Mouse (Mus musculus) stomach, embryonic 14.5 days (tissue): ENCODE measurements around the gene Dcaf8. TPM values are rescaled to one million over a fixed set of nuclear protein-coding genes. Genes with fewer than 3 reads are reported as not detected.

ENCODE experiments used
- ATAC-seq: fragments of 200-750 bp; cut with Nextera tagmentation; 2 replicates; pipeline ENCODE4 v1.8.0; 2017; ENCODE audit warnings: low read depth, moderate TSS enrichment; ENCODE audit not compliant: insufficient number of reproducible peaks, insufficient read depth, low FRiP score
- H3K27ac ChIP-seq: fragments of 300-500 bp; sonication (generic); 2 replicates; pipeline ENCODE4 v1.5.1; 2014; ENCODE audit warnings: mild to moderate bottlenecking, low read length, moderate library complexity, mixed read lengths
- H3K27me3 ChIP-seq: fragments of 300-500 bp; sonication (generic); 2 replicates; pipeline ENCODE4 v1.6.1; 2014; ENCODE audit warnings: low read length, control low read depth, mixed read lengths; ENCODE audit not compliant: control insufficient read depth, insufficient read depth
- H3K36me3 ChIP-seq: fragments of 300-500 bp; sonication (generic); 2 replicates; pipeline ENCODE4 v1.6.1; 2014; ENCODE audit warnings: mild to moderate bottlenecking, control low read depth, low read length, moderate library complexity, mixed read lengths; ENCODE audit not compliant: control insufficient read depth, insufficient read depth
- H3K4me1 ChIP-seq: fragments of 300-500 bp; sonication (generic); 2 replicates; pipeline ENCODE4 v1.6.1; 2014; ENCODE audit warnings: low read length, control low read depth, mixed read lengths; ENCODE audit not compliant: control insufficient read depth, insufficient read depth
- H3K4me2 ChIP-seq: fragments of 300-500 bp; sonication (generic); replicated peaks from 2 replicates; pipeline ENCODE4 v1.6.1; 2014; ENCODE audit warnings: low read depth, low read length, control low read depth
- H3K4me3 ChIP-seq: fragments of 300-500 bp; sonication (generic); 2 replicates; pipeline ENCODE4 v1.5.1; 2014; ENCODE audit warnings: low read depth, low read length, control low read depth
- H3K9ac ChIP-seq: fragments of 300-500 bp; sonication (generic); replicated peaks from 2 replicates; pipeline ENCODE4 v1.6.1; 2014; ENCODE audit warnings: low read depth, mild to moderate bottlenecking, control low read depth, low read length, moderate library complexity, mixed read lengths
- H3K9me3 ChIP-seq: fragments of 300-500 bp; sonication (generic); 2 replicates; pipeline ENCODE4 v1.6.1; 2016; ENCODE audit warnings: low read depth, low read length, control low read depth; ENCODE audit not compliant: control insufficient read depth
- WGBS: fragments of 180-500 bp; shearing (Covaris S2); extraction: QIAGEN DNeasy Blood & Tissue Kit; methylation state at CpG from one replicate; pipeline ENCODE4 v1.1.7; 2014; 5-methylcytosine and 5-hydroxymethylcytosine counted together
- polyA plus RNA-seq: library from polyadenylated mRNA; unstranded; fragments of >200 nt; fragmentation: Nextera tagmentation; extraction: Ambion mirVana; gene quantifications from 2 replicates; pipeline ENCODE4 v1.2.1, GENCODE M21; 2014

Dcaf8 gene
- polyA plus RNA-seq, 1 experiment from 2014 or later: 116 TPM

- H3K9ac ChIP-seq: no peak overlapping the region
- H3K4me2 ChIP-seq: 0 out of 2 replicates have a peak overlapping the region, but pooled peaks have one; percentile 17
- H3K9me3 ChIP-seq: no peaks in the 10 kb centered on the region
- ATAC-seq: no peak
- peak overlapping the region; percentile 2; the same call in 1 of the 2 replicates for H3K27ac ChIP-seq
- peaks cover 27% of the 10 kb centered on the region for H3K36me3 ChIP-seq
- no peak overlapping the region for H3K4me3 ChIP-seq
- no peaks in the 10 kb centered on the region for H3K27me3 ChIP-seq
- peaks cover 55% of the 10 kb centered on the region for H3K4me1 ChIP-seq
- 17% methylated on average over 14 of the region's 14 CpGs for WGBS
Measured at GRCm38 (mm10) chr1:172201967-172202880, 54.3 kb downstream of the Dcaf8 start.

- Histone ChIP-seq H3K9ac (no peak overlapping the region), H3K27me3 (no peaks in the 10 kb centered on the region), H3K9me3 (no peaks in the 10 kb centered on the region), H3K36me3 (peaks cover 20% of the 10 kb centered on the region), H3K4me1 (peaks cover 60% of the 10 kb centered on the region), H3K4me2 (no peak overlapping the region), H3K4me3 (no peak overlapping the region), H3K27ac (peak overlapping the region; percentile 73)
- WGBS: 23% methylated on average over 2 of the region's 2 CpGs
- no peak for ATAC-seq
Measured at GRCm38 (mm10) chr1:172202894-172203522, 55.1 kb downstream of the Dcaf8 start.

- no peaks in the 10 kb centered on the region for H3K27me3 ChIP-seq
- no peak for ATAC-seq
- H3K9ac ChIP-seq: no peak overlapping the region
- no peak overlapping the region; the same call in 1 of the 2 replicates for H3K4me2 ChIP-seq
- H3K9me3 ChIP-seq: no peaks in the 10 kb centered on the region
- H3K4me1 ChIP-seq: peaks cover 60% of the 10 kb centered on the region
- WGBS: 10% methylated on average over 4 of the region's 4 CpGs
- peak overlapping the region; percentile 73 for H3K27ac ChIP-seq
- H3K4me3 ChIP-seq: no peak overlapping the region
- peaks cover 16% of the 10 kb centered on the region for H3K36me3 ChIP-seq
Measured at GRCm38 (mm10) chr1:172203566-172203965, 55.7 kb downstream of the Dcaf8 start.

GRCm38 (mm10) chr1:172204033-172204813 is 56.3 kb downstream of the Dcaf8 start:
- Histone ChIP-seq H3K4me3 (no peak overlapping the region), H3K9ac (no peak overlapping the region), H3K27ac (peak overlapping the region; percentile 73), H3K9me3 (no peaks in the 10 kb centered on the region), H3K36me3 (peaks cover 12% of the 10 kb centered on the region), H3K4me1 (peaks cover 60% of the 10 kb centered on the region), H3K4me2 (peak overlapping the region; percentile 26; the same call in 1 of the 2 replicates), H3K27me3 (no peaks in the 10 kb centered on the region)
- WGBS: 28% methylated on average over 9 of the region's 9 CpGs
- ATAC-seq: no peak

- 60% methylated on average over 15 of the region's 15 CpGs for WGBS
- Histone ChIP-seq H3K4me1 (peaks cover 60% of the 10 kb centered on the region), H3K36me3 (peaks cover 5% of the 10 kb centered on the region), H3K4me2 (peak overlapping the region; percentile 68), H3K4me3 (peak overlapping the region; percentile 71; the same call in 1 of the 2 replicates), H3K9me3 (no peaks in the 10 kb centered on the region), H3K27ac (peak overlapping the region; percentile 73; the same call in 1 of the 2 replicates), H3K9ac (peak overlapping the region; percentile 78; the same call in 1 of the 2 replicates), H3K27me3 (no peaks in the 10 kb centered on the region)
- ATAC-seq: no peak
Measured at GRCm38 (mm10) chr1:172204814-172205740, 57.2 kb downstream of the Dcaf8 start.

GRCm38 (mm10) chr1:172205741-172206087 is 57.8 kb downstream of the Dcaf8 start:
- peak overlapping the region; percentile 78 for H3K9ac ChIP-seq
- H3K27ac ChIP-seq: peak overlapping the region; percentile 90
- 20% methylated on average over 3 of the region's 3 CpGs for WGBS
- peaks cover 59% of the 10 kb centered on the region for H3K4me1 ChIP-seq
- H3K27me3 ChIP-seq: no peaks in the 10 kb centered on the region
- H3K4me3 ChIP-seq: peak overlapping the region; percentile 71
- no peak for ATAC-seq
- peaks cover 5% of the 10 kb centered on the region for H3K36me3 ChIP-seq
- H3K4me2 ChIP-seq: peak overlapping the region; percentile 68
- no peaks in the 10 kb centered on the region for H3K9me3 ChIP-seq

- peak; percentile 73 for ATAC-seq
- Histone ChIP-seq H3K9me3 (no peaks in the 10 kb centered on the region), H3K4me2 (peak within 1 kb of the TSS; percentile 68), H3K4me3 (peak within 1 kb of the TSS; percentile 71), H3K4me1 (peaks cover 53% of the 10 kb centered on the region), H3K9ac (peak within 1 kb of the TSS; percentile 78), H3K27me3 (no peaks in the 10 kb centered on the region), H3K36me3 (peaks cover 3% of the 10 kb centered on the region), H3K27ac (peak within 1 kb of the TSS; percentile 90)
- WGBS: under 1% methylated on average over 38 of the region's 40 CpGs
Measured at GRCm38 (mm10) chr1:172206141-172206917, 58.4 kb downstream of the Dcaf8 start, which contains the start of gene Pea15a. Gene Pea15a (minus strand): TSS chr1:172206804.
